Mouse (Mus musculus): ENCODE measurements at regions not wholly inside any gene's neighbourhood (a gene's known extent, or its start where the extent isn't known, plus 50 kb on each side); places are given as distances from the start of the nearest gene placed in this dataset.

GRCm38 (mm10) chr17:63657687-63658086 is 157.9 kb upstream of the Fbxl17 start:
- ATAC-seq (ENCODE audit: low FRiP score), result no peak
- WGBS, result 50% methylated on average over 6 of the region's 6 CpGs

DNA sequence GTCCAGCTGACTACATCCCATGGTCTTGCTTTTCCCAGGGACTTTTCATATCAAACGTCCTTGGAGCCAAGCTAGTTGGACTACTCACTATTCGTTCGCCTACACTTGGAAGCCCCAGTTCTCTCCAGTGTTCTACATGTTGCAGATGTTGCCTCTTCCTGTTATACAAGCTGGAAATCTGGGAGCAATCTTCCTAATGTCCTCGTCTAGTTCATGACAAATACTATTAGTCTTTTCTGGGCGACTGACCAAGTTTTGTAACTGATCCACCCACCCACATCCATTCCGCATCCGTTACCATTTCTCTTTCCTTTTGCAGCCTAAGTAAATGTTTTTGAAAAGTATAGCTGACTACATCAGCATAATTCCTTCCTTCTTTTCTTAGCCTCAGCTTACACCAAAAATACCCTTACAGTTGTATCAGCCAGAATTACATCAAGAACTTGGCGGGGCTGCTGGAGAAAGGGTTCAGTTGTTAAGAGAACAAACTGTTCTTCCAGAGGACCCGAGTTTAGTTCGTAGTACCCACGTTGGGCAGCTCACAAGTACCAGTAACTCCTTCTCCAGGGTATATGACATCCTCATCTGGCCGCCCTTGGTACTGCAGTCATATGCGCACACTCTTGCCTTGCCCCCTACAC is 161.1 kb upstream of the Fbxl17 start:
- H3K27me3 ChIP-seq (ENCODE audit: insufficient read depth, low read length), result no peaks in the 10 kb centered on the region
- no peak for ATAC-seq (ENCODE audit: low FRiP score)
- H3K9me3 ChIP-seq (ENCODE audit: low read length), result no peaks in the 10 kb centered on the region
- 90% methylated on average over 13 of the region's 13 CpGs for WGBS
- H3K9ac ChIP-seq (replicated peaks; ENCODE audit: low read length, poor library complexity, severe bottlenecking), result no peak overlapping the region
- no peak overlapping the region for H3K4me3 ChIP-seq (ENCODE audit: low read depth, low read length)
- TF ChIP-seq CTCF (IDR thresholded peaks at IDR 0.05), result no peak
- no peak for DNase-seq (ENCODE audit: low spot score)
- H3K27ac ChIP-seq (ENCODE audit: low read depth, low read length), result no peak overlapping the region
- H3K4me1 ChIP-seq (ENCODE audit: insufficient read depth, low read length), result no peaks in the 10 kb centered on the region
- H3K36me3 ChIP-seq (ENCODE audit: insufficient read depth, low read length), result no peaks in the 10 kb centered on the region
- no peak overlapping the region for H3K4me2 ChIP-seq (ENCODE audit: low read depth, low read length, poor library complexity, severe bottlenecking)

More at GRCm38 (mm10) chr17:63657687-63658086, 157.9 kb upstream of the Fbxl17 start:
- Histone ChIP-seq H3K27me3 (ENCODE audit: insufficient read depth, low read length) (no peaks in the 10 kb centered on the region), H3K36me3 (ENCODE audit: insufficient read depth, low read length) (no peaks in the 10 kb centered on the region), H3K9me3 (ENCODE audit: low read length) (no peaks in the 10 kb centered on the region), H3K4me1 (ENCODE audit: insufficient read depth, low read length) (no peaks in the 10 kb centered on the region), H3K27ac (ENCODE audit: low read depth, low read length) (no peak overlapping the region), H3K9ac (replicated peaks; ENCODE audit: low read length, poor library complexity, severe bottlenecking) (no peak overlapping the region), H3K4me2 (ENCODE audit: low read depth, low read length, poor library complexity, severe bottlenecking) (no peak overlapping the region), H3K4me3 (ENCODE audit: low read depth, low read length) (no peak overlapping the region)
- no peak for TF ChIP-seq CTCF (IDR thresholded peaks at IDR 0.05)
- DNase-seq (ENCODE audit: low spot score), result no peak

GRCm38 (mm10) chr17:63661584-63661983 is 161.8 kb upstream of the Fbxl17 start:
- Histone ChIP-seq H3K4me2 (ENCODE audit: low read depth, low read length, poor library complexity, severe bottlenecking) (no peak overlapping the region), H3K27me3 (ENCODE audit: insufficient read depth, low read length) (no peaks in the 10 kb centered on the region), H3K4me3 (ENCODE audit: low read depth, low read length) (no peak overlapping the region), H3K4me1 (ENCODE audit: insufficient read depth, low read length) (no peaks in the 10 kb centered on the region), H3K9me3 (ENCODE audit: low read length) (no peaks in the 10 kb centered on the region), H3K9ac (replicated peaks; ENCODE audit: low read length, poor library complexity, severe bottlenecking) (no peak overlapping the region), H3K36me3 (ENCODE audit: insufficient read depth, low read length) (no peaks in the 10 kb centered on the region), H3K27ac (ENCODE audit: low read depth, low read length) (no peak overlapping the region)
- ATAC-seq (ENCODE audit: low FRiP score) (no peak), DNase-seq (ENCODE audit: low spot score) (no peak)
- no peak for TF ChIP-seq CTCF (IDR thresholded peaks at IDR 0.05)
- 96% methylated on average over 4 of the region's 4 CpGs for WGBS

- 71% methylated on average over 12 of the region's 12 CpGs for WGBS
- no peak overlapping the region for H3K4me2 ChIP-seq (ENCODE audit: low read depth, low read length, poor library complexity, severe bottlenecking)
- peak; percentile 16 for DNase-seq (ENCODE audit: low spot score)
Measured at GRCm38 (mm10) chr17:63662251-63662650, 162.4 kb upstream of the Fbxl17 start.

GRCm38 (mm10) chr17:63676791-63677190 is 177.0 kb upstream of the Fbxl17 start:
- no peaks in the 10 kb centered on the region for H3K4me1 ChIP-seq (ENCODE audit: insufficient read depth, low read length)
- no peak overlapping the region for H3K9ac ChIP-seq (replicated peaks; ENCODE audit: low read length, poor library complexity, severe bottlenecking)
- no peak overlapping the region for H3K27ac ChIP-seq (ENCODE audit: low read depth, low read length)
- H3K4me2 ChIP-seq (ENCODE audit: low read depth, low read length, poor library complexity, severe bottlenecking), result no peak overlapping the region
- no peak overlapping the region for H3K4me3 ChIP-seq (ENCODE audit: low read depth, low read length)
- WGBS, result 87% methylated on average over 8 of the region's 8 CpGs
- no peak for DNase-seq (ENCODE audit: low spot score)
- no peak for ATAC-seq (ENCODE audit: low FRiP score)
- H3K36me3 ChIP-seq (ENCODE audit: insufficient read depth, low read length), result no peaks in the 10 kb centered on the region
- H3K27me3 ChIP-seq (ENCODE audit: insufficient read depth, low read length), result no peaks in the 10 kb centered on the region
- no peaks in the 10 kb centered on the region for H3K9me3 ChIP-seq (ENCODE audit: low read length)
- TF ChIP-seq CTCF (IDR thresholded peaks at IDR 0.05), result no peak

More at GRCm38 (mm10) chr17:63662251-63662650, 162.4 kb upstream of the Fbxl17 start:
- Histone ChIP-seq H3K4me3 (ENCODE audit: low read depth, low read length) (no peak overlapping the region), H3K36me3 (ENCODE audit: insufficient read depth, low read length) (no peaks in the 10 kb centered on the region), H3K27ac (ENCODE audit: low read depth, low read length) (no peak overlapping the region), H3K9ac (replicated peaks; ENCODE audit: low read length, poor library complexity, severe bottlenecking) (no peak overlapping the region), H3K4me1 (ENCODE audit: insufficient read depth, low read length) (no peaks in the 10 kb centered on the region), H3K9me3 (ENCODE audit: low read length) (no peaks in the 10 kb centered on the region), H3K27me3 (ENCODE audit: insufficient read depth, low read length) (no peaks in the 10 kb centered on the region)
- ATAC-seq (ENCODE audit: low FRiP score), result no peak
- no peak for TF ChIP-seq CTCF (IDR thresholded peaks at IDR 0.05)

GRCm38 (mm10) chr17:63677996-63678657 is 178.3 kb upstream of the Fbxl17 start:
- ATAC-seq (ENCODE audit: low FRiP score), result no peak
- TF ChIP-seq CTCF (IDR thresholded peaks at IDR 0.05), result no peak

More at GRCm38 (mm10) chr17:63677996-63678657, 178.3 kb upstream of the Fbxl17 start:
- DNase-seq (ENCODE audit: low spot score), result no peak
- 82% methylated on average over 3 of the region's 3 CpGs for WGBS
- Histone ChIP-seq H3K9ac (replicated peaks; ENCODE audit: low read length, poor library complexity, severe bottlenecking) (no peak overlapping the region), H3K9me3 (ENCODE audit: low read length) (no peaks in the 10 kb centered on the region), H3K36me3 (ENCODE audit: insufficient read depth, low read length) (no peaks in the 10 kb centered on the region), H3K4me3 (ENCODE audit: low read depth, low read length) (no peak overlapping the region), H3K27ac (ENCODE audit: low read depth, low read length) (no peak overlapping the region), H3K27me3 (ENCODE audit: insufficient read depth, low read length) (no peaks in the 10 kb centered on the region), H3K4me2 (ENCODE audit: low read depth, low read length, poor library complexity, severe bottlenecking) (no peak overlapping the region), H3K4me1 (ENCODE audit: insufficient read depth, low read length) (no peaks in the 10 kb centered on the region)
